Mouse (Mus musculus) limb, embryonic 10.5 days (tissue): ENCODE data around the gene Wnt9a. TPM values are rescaled to one million over a fixed set of nuclear protein-coding genes. Genes with fewer than 3 reads are reported as not detected.

Experiments used
- DNase-seq: peaks from one replicate; pipeline ENCODE4 v3.0.0-alpha.2; 2017; ENCODE audit warnings: low spot score
- H3K27ac ChIP-seq: fragments of 300-500 bp; sonication (generic); 2 replicates; pipeline ENCODE4 v1.5.1; 2016; ENCODE audit warnings: mild to moderate bottlenecking
- H3K27me3 ChIP-seq: fragments of 300-500 bp; sonication (generic); 2 replicates; pipeline ENCODE4 v1.6.1; 2016; ENCODE audit warnings: low read depth, mild to moderate bottlenecking; ENCODE audit not compliant: poor library complexity, severe bottlenecking
- H3K36me3 ChIP-seq: fragments of 300-500 bp; sonication (generic); 2 replicates; pipeline ENCODE4 v1.6.1; 2016; ENCODE audit warnings: mild to moderate bottlenecking, moderate library complexity
- H3K4me1 ChIP-seq: fragments of 300-500 bp; sonication (generic); 2 replicates; pipeline ENCODE4 v1.6.1; 2016
- H3K4me3 ChIP-seq: fragments of 300-500 bp; sonication (generic); 2 replicates; pipeline ENCODE4 v1.5.1; 2016; ENCODE audit warnings: mild to moderate bottlenecking, moderate library complexity
- H3K9me3 ChIP-seq: fragments of 300-500 bp; sonication (generic); replicated peaks from 2 replicates; pipeline ENCODE4 v1.6.1; 2016; ENCODE audit warnings: mild to moderate bottlenecking
- WGBS: fragments of 180-500 bp; shearing (Covaris S2); methylation state at CpG from one replicate; pipeline ENCODE4 v1.1.7; 2016; 5-methylcytosine and 5-hydroxymethylcytosine counted together
- polyA plus RNA-seq: library from polyadenylated mRNA; unstranded; fragments of >200 nt; fragmentation: Nextera tagmentation; extraction: Ambion mirVana; gene quantifications from 2 replicates; pipeline ENCODE4 v1.2.1, GENCODE M21; 2016

Wnt9a gene
- polyA plus RNA-seq = 1.2 and 1.8 TPM in 2 replicates

DNA sequence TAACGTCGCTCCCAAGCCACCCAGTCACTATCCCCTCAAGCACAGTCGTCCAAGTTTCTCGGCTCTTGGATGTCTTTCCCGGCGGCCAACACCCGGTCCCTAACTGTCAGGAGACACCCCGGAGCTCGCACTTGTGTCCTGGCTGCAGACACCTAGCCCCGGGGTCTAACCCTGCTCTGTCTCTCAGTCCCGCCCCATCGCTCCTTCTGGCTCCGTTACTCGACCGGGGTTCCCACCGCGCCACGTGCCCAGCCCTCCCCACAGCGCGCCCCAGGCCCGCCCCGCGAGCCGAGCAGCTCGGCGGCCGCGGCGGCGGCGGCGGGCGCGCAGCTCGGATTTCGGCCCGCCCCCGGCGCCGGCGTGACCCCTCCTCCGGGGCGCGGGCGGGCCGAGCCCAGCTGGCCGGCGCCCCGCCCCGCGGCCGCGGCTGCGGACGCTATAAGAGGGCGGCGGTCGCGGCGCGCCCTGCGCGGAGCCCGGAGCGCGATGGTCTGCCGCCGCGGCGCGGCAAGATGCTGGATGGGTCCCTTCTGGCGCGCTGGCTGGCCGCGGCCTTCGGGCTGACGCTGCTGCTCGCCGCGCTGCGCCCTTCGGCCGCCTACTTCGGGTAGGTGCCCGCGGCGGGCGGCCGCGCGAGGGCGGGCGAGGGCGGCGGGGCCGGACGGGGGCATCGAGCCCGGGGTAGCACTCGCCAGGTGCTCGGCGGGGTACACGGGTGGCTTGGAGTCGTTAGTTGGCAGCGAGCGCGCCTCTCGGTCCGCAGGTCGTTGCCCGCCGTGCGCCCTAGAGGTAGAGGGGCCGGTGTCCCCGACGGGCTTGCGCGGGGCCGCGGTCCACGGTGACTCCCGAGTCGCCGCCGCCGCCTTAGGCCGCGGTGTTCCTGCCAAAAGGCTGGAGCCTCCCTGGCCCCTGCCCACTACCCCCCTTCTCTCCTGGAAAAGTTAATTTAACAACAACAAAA, at the start of gene Wnt9a:
Gene Wnt9a, plus strand, starts transcription at position 468 of the 961 bp plus-strand sequence.
- Histone ChIP-seq H3K27me3 (peaks cover 93% of the 10 kb centered on the region), H3K4me1 (peaks cover 59% of the 10 kb centered on the region), H3K36me3 (no peaks in the 10 kb centered on the region), H3K4me3 (peak within 1 kb of the TSS; percentile 69), H3K9me3 (no peaks in the 10 kb centered on the region), H3K27ac (peak within 1 kb of the TSS; percentile 81)
- WGBS = 4% methylated on average over 123 of the region's 128 CpGs
- DNase-seq = peak; percentile 74

DNA sequence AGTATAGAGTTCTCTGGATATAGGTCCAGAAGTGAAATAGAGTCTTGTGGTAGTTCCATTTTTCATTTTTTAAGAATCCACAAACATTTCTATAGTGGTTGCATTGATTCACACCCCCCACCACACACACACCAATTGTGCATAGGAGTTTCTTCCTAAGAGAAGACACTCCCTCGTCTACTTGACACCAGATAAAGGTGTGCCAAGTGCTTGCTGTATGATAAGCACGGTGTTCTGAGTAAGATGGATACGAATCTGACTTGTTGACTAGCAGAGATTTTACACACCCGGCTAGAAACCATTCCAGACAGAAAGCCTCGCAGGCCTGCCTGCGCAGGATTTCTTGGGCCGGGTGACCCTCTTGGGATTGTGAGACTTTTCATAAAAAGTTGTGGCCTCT, 47.1 kb upstream of the Wnt9a start:
- H3K36me3 ChIP-seq = no peaks in the 10 kb centered on the region
- H3K4me1 ChIP-seq = peaks cover 13% of the 10 kb centered on the region
- H3K27me3 ChIP-seq = peaks cover 53% of the 10 kb centered on the region
- no peak overlapping the region for H3K27ac ChIP-seq
- no peak for DNase-seq
- H3K9me3 ChIP-seq = no peaks in the 10 kb centered on the region
- no peak overlapping the region for H3K4me3 ChIP-seq
- 89% methylated on average over 7 of the region's 7 CpGs for WGBS

DNA sequence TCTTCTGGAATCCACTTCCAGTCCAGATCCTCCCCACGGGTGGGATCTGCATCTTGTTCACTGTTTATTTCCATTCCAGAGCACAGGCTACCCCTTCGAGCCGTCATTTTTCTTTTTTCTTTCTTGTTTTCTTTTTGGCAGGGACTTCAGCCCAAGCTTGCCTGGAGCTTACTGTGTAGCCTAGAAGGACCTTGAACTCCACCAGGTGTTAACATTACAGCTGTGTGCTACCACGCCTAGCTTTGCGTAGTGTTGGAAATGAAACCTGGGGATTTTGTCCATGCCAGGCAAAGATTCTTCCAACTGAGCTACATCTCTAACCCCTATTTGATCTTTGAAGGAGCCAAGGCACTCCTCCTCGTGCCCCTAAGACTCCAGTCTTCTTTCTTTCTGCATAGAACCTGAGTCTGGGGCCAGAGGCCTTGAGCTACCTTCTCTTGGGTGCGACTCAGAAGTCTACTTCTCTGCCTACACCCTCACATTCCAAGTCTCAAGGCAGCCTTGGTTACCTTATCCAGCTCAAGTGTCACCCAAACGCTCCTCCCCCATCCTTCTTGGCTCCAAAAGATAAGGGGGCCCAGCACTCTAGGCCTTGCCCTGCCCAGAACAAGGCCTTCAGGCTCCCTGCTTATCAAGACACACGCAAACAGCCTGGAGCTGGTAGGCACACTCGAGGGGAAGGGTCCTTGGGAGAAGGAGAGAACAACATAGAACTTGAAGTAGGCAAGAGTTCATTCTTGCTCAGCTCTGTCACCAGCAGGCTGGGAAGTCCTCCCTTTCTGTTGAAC, 45.8 kb upstream of the Wnt9a start:
- no peaks in the 10 kb centered on the region for H3K9me3 ChIP-seq
- H3K4me1 ChIP-seq = peaks cover 23% of the 10 kb centered on the region
- DNase-seq = no peak
- H3K4me3 ChIP-seq = no peak overlapping the region
- H3K36me3 ChIP-seq = no peaks in the 10 kb centered on the region
- 80% methylated on average over 10 of the region's 10 CpGs for WGBS
- no peak overlapping the region for H3K27ac ChIP-seq
- H3K27me3 ChIP-seq = peaks cover 65% of the 10 kb centered on the region

DNA sequence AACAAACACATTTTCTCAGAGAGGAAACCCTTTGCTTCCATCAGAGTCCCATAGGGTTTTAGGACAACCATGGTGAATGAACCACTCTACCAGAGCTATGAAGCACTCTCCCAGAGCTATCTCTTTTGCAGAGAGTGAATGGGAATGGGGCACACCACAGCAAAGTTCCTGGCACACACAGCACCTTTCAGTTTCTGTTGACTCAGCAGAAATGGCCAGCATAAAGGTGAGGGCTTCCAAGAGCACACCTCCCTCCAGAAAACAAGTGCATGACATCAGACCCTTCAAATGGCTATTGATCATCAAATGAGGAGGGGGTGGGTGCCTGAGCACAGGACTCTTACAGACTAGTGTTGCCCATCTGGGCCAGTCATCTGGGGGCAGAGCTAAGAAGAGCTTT, 44.4 kb upstream of the Wnt9a start:
- Histone ChIP-seq H3K27me3 (peaks cover 73% of the 10 kb centered on the region), H3K9me3 (no peaks in the 10 kb centered on the region), H3K4me3 (no peak overlapping the region), H3K4me1 (peaks cover 30% of the 10 kb centered on the region), H3K27ac (no peak overlapping the region), H3K36me3 (no peaks in the 10 kb centered on the region)
- DNase-seq = no peak

DNA sequence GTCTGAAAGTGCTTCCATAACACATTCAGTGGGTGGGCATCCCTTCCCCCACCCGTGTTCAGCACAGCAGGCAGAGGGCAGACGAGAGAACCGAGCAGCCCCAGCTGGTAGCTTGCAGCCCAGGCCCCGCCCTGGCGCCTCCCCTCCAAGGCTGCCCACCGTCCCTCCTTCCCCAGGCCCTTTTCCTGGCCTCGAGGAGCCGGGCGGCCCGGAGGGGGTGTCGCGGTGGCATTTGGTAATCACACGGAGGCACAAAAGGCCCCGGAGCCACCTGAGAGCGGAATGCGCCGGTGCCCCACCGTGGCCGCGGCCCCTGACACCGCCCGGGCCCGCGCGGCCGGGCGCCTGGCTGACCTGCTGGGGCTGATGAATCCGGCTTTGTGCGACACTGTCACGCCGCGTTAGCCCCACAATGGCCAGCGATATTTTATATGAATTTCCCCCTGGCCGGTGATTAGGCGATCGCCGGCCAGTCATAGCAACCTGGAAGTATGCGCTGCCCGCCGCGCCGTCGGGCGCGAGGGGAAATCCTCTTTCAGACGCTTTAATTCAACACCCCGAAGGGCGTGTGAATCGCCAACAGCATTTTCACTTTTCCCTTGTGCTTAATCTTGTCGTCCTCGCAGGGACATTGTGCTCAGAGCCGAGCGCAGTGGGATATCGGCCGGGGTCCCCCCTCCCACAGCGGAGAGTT, 42.7 kb upstream of the Wnt9a start:
- Histone ChIP-seq H3K4me3 (peak overlapping the region; percentile 60), H3K27me3 (peaks cover 78% of the 10 kb centered on the region), H3K36me3 (no peaks in the 10 kb centered on the region), H3K4me1 (peaks cover 30% of the 10 kb centered on the region), H3K27ac (peak overlapping the region; percentile 75), H3K9me3 (0 out of 2 replicates have a peak, but pooled peaks cover 3% of the 10 kb centered on the region)
- peak; percentile 69 for DNase-seq
- under 1% methylated on average over 56 of the region's 56 CpGs for WGBS

DNA sequence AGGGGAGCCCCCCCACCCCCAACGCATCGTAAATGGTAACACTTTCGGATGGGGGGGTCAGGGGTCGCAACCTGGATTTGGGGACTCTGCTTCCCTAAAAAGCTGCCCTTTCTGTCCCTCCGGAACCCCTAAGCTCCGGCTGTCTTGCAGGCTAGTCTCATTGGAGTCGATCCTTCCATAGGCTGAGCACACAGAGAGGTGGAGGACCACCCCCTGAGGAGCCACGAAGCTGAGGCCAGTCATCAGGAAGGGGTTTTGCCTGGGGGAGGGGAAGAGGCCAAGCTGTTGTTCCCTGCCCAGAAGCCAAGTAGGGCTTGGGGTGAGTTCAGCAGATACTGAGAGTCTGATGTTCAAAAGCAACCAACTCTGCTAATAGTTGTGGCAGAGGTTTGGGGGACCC, 42.1 kb upstream of the Wnt9a start:
- Histone ChIP-seq H3K4me3 (peak overlapping the region; percentile 60), H3K36me3 (no peaks in the 10 kb centered on the region), H3K4me1 (peaks cover 30% of the 10 kb centered on the region), H3K27me3 (peaks cover 78% of the 10 kb centered on the region), H3K9me3 (0 out of 2 replicates have a peak, but pooled peaks cover 3% of the 10 kb centered on the region), H3K27ac (peak overlapping the region; percentile 75)
- WGBS = 2% methylated on average over 8 of the region's 8 CpGs
- DNase-seq = peak; percentile 45

DNA sequence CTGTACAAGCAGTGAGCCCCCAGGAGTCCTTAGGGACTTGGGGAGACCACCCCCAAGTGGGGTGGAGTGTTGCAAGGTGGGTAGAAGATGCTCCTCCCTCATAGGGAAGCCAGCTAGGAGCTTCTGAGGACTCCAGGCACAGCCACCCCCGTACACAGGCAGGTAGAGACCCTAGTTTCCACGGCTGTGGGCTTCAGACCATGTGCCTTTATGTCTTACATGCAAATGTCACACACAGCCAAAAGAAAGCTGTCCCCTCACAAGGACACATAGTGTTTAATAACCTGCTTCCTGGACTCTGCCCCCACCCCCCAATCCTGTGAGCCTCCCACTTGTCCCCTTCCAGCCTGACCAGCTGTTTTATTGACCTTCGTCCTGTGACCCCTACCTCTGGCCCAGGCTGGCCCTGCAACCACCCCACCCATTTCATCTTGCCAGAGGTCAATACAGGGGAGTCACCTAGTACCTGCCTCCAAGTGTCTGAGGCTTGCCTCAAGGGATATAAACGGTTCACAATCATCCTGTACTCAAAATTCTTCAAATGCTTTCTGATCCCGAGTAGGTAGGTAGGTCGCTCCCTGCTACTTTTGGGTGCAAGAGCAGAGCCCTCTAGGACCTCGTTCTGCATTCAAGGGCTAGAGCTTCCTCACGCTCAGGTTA, 41.4 kb upstream of the Wnt9a start:
- Histone ChIP-seq H3K4me1 (peaks cover 30% of the 10 kb centered on the region), H3K36me3 (no peaks in the 10 kb centered on the region), H3K4me3 (no peak overlapping the region), H3K27me3 (peaks cover 74% of the 10 kb centered on the region), H3K27ac (no peak overlapping the region), H3K9me3 (0 out of 2 replicates have a peak, but pooled peaks cover 3% of the 10 kb centered on the region)
- DNase-seq = no peak
- WGBS = 63% methylated on average over 8 of the region's 8 CpGs

DNA sequence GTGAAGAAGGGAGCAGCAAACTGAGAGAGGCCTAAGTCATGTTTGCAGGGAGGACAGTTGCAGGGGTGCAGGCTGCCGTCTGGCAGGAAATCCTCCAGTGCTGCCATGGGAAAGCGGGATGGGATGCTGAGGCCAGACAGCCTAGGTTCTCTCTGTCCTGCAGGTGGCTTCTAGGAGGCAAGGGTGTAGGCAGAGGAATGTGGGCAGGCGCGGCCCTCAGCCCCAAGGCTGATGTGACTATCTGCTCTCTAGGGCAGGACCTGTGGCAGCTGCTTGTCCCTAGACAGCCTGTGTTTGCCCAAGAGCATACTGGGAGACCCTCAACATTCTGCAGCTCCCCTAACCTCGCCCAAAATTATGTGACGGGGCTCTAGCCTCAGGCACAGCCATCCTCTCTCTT, 40.0 kb upstream of the Wnt9a start:
- Histone ChIP-seq H3K27me3 (peaks cover 60% of the 10 kb centered on the region), H3K4me1 (peaks cover 30% of the 10 kb centered on the region), H3K36me3 (no peaks in the 10 kb centered on the region), H3K4me3 (no peak overlapping the region), H3K9me3 (0 out of 2 replicates have a peak, but pooled peaks cover 3% of the 10 kb centered on the region), H3K27ac (no peak overlapping the region)
- DNase-seq = no peak
- WGBS = 34% methylated on average over 6 of the region's 6 CpGs

DNA sequence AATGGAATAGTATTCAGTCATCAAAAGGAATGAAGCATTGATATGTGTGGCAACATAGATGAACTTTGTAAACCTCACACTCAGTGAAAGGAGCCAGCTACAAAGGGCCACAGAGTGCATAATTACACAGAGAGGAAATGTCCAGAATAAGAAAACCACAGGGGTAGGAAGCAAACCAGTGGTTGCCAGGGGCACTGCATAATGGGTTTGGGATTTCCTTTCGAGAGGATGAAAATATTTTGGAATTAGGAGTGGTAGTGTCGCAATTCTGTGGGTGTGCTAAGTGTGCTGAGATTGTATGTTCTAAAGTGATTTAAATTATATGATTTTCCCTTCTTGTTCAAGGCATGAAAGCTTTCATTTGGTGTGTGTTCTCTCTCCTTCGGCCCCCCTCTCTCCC, 32.5 kb upstream of the Wnt9a start:
- no peak for DNase-seq
- Histone ChIP-seq H3K4me3 (no peak overlapping the region), H3K9me3 (no peaks in the 10 kb centered on the region), H3K27ac (no peak overlapping the region), H3K27me3 (peaks cover 36% of the 10 kb centered on the region), H3K36me3 (no peaks in the 10 kb centered on the region), H3K4me1 (peaks cover 11% of the 10 kb centered on the region)
- 84% methylated on average over 3 of the region's 3 CpGs for WGBS

DNA sequence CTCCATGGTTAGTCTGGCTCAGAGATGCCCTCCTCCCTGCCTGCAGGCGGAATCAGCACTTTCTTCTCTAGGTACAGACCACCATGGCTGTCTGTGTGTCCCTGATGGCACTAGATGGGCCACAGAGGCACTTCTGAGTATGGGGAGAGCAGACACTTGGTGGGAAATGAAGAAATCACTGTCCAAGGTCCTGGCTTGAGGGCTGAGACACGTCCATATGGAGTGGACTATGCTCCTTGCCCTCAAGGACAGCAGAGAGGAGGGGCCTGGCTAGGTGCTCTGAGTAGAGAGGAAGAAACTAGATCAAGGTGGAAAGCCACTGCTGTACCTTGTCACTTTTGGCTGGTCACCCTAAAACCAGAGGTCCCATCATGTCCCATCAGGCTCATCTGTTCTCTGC, 29.9 kb upstream of the Wnt9a start:
- H3K27ac ChIP-seq = no peak overlapping the region
- H3K4me3 ChIP-seq = no peak overlapping the region
- H3K9me3 ChIP-seq = no peaks in the 10 kb centered on the region
- peaks cover 57% of the 10 kb centered on the region for H3K27me3 ChIP-seq
- H3K4me1 ChIP-seq = peaks cover 11% of the 10 kb centered on the region
- no peaks in the 10 kb centered on the region for H3K36me3 ChIP-seq
- WGBS = 40% methylated on average over 2 of the region's 2 CpGs
- no peak for DNase-seq

DNA sequence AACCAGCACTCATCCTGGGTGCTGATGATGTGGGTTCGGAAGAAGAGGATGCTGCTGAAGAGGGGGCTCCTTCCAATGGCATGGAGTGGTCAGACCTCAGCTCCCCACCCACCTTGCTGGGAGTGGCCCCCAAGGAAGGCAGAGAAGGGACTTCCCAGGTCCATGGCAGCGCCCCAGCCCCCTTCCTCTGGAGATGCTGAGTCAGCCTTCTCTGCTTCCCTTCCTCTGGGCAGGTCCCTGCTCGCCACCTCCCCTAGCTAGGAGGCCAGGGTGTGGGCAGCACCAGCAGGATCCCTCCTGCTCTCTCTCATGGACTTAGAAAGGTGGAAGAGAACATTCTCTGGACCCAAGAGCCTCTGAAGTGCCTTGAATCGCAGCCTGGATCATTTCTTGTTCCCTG, 28.7 kb upstream of the Wnt9a start:
- Histone ChIP-seq H3K4me3 (no peak overlapping the region), H3K9me3 (no peaks in the 10 kb centered on the region), H3K27me3 (peaks cover 69% of the 10 kb centered on the region), H3K27ac (no peak overlapping the region), H3K36me3 (no peaks in the 10 kb centered on the region), H3K4me1 (peaks cover 11% of the 10 kb centered on the region)
- WGBS = 77% methylated on average over 4 of the region's 4 CpGs
- no peak for DNase-seq

DNA sequence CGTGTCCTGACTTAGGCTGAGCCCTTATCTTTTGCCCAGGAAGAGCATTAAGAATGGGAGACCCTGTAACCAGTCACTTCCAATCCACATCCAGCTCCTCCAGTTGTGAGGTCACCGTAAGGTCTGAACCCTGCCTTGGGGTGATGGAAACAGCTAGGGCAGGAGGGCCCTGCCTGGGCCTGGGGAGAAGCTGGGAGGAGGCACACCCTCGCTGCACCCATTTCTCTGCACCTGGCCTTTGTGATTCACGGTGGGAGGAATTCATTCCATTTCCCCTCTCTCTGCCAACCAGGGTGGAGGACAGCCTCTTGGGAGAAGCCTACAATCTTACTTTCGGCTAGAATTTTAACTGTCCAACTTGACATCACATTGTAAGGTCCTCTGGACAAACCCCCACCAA, 24.6 kb upstream of the Wnt9a start:
- H3K4me3 ChIP-seq = no peak overlapping the region
- 76% methylated on average over 5 of the region's 5 CpGs for WGBS
- no peak for DNase-seq
- no peaks in the 10 kb centered on the region for H3K36me3 ChIP-seq
- H3K4me1 ChIP-seq = no peaks in the 10 kb centered on the region; the same call in 1 of the 2 replicates
- peaks cover 86% of the 10 kb centered on the region for H3K27me3 ChIP-seq
- H3K27ac ChIP-seq = no peak overlapping the region
- no peaks in the 10 kb centered on the region for H3K9me3 ChIP-seq
